Mouse (Mus musculus): ENCODE measurements around the gene Srarp.
A peak's percentile ranks its signal among the peaks of the same experiment; 100 is the strongest.

Srarp gene

DNA sequence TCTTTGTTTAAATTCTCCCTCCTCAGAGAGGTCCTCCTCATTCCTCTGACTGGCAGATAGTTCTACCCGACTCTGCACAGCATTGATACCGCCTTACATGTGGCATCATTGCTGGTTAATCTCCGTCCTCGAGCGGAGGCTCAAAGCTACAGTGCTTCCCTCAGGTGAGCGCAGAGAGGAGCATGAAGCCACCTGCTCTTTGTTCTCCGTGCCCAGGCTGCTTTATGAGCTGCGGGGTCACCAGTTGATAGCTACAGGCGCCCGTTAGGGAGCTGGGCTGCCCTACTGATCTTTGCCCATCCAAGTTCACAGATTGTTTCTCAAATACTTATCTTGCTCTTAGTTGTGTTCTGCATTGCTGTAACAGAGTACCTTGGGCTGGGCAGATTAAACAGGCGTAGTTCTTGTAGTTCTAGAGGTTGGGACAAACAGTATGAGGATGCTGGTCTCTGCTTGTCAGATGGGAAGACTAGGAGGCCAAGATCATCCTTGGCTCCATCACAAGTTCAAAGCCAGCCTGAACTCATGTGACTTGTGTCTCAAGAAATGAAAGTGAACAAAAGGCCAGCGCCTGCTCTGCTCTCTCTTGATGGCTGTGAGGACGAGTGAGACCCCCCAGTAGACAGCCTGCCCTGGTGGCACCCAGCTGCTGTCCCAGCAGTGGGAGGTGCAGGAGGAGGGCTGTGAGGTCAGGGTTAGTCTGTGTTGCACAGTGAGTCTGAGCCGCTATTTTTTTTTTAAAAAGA lies 20.5 kb upstream of the Srarp start:
- no peak for DNase-seq (ENCODE audit: low read depth, low spot score)

DNA sequence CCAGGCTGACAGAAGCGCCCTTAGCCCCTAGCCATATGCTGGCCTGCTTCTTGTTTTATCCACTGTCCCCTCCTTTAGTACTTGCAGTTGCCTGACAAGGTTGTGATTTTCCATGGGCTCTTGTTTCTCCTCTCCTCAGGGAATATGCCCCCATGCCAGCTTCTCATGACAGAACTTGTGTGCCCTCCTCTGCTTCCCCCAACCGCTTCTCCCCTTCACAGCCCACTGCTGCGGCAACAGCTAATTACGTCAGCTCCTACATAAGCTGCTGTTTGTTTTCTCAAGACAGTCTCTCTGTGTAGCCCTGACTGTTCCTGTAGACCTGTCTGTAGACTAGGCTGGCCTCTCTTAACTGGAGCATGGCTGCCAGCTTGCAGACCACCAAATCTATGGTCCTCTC lies 19.6 kb upstream of the Srarp start:
- DNase-seq (ENCODE audit: low read depth, low spot score) = no peak

DNA sequence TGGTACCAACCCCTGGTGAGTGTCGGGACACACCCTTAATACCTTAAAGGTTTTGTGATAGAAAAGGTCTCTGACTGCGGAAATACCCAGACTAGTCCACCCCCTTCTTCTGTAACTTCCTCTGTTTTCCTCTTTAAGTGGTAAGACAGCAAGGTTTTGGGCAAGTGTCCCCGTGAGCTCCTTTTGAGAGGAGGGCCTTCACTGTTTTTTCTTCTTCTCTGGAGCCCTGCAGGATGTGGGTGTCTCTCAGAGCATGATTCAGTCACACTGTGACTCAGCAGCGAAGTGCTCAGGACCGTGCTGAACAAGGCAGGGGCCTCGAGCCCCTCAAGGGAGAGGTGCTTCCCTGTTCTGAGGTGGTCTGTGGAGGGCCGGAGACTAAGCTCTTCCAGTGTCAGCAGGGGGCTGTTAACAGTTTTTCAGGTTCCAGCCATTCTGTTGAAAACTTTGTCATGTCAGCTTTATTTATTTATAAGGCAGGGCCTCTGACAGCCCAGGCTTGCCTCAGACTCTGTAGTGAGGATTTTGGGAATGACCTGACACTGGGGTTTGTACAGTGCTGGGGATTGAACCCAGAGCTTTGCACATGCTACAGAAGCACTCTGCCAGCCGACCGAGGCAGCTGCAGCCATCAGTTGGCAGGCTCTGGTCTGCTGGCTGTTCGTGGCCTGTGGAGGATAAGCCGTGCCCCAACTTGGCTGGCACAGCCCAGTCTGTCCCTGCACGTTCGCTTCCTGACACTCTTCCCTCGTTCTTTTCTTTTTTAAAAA lies 18.9 kb upstream of the Srarp start:
- DNase-seq (ENCODE audit: low read depth, low spot score) = peak; percentile 78

DNA sequence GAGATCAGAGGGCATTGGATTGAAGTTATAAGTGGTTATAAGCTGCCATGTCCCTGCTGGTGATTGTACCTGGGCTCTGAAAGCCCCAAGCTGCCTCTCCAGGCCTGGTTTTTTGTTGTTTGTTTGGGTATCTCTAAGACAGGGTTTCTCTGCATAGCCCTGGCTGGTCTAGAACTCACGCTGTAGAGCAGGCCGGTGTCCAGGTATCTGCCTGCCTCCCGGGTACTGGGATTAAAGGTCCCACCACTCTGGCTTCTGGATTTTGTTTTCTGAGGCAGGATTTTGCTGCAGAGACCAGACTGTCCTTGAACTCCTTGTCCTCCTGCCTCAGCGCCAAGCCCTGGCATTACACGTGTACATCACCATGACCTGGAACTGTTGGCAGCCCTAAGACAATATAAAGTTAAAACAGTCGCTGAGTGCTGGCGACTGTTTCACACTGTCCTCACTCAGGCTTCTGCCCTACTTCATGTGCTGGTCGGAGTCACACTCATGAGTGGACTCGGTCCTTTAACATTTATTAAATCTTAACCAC lies 16.1 kb upstream of the Srarp start:
- no peak for DNase-seq (ENCODE audit: low read depth, low spot score)

DNA sequence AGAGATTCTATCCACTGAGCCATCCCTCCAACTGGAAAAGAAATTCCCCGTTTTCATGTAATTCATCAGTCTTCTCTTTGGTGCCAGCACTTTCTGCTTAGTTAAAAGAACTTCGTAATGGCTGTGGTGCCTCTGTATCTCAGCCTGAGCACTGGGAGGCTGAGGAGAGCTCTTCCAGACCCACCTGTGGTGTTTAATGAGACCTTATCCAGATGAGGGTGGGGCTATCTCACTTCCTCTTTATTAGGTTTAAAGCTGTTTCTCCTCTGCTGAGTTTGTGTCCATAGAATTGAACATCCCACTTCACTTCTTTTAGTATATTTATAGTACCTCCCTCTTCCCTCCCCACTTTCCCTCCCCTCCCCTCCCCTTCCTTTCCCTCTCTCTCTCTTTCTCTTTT lies 15.3 kb upstream of the Srarp start:
- no peak for DNase-seq (ENCODE audit: low read depth, low spot score)

DNA sequence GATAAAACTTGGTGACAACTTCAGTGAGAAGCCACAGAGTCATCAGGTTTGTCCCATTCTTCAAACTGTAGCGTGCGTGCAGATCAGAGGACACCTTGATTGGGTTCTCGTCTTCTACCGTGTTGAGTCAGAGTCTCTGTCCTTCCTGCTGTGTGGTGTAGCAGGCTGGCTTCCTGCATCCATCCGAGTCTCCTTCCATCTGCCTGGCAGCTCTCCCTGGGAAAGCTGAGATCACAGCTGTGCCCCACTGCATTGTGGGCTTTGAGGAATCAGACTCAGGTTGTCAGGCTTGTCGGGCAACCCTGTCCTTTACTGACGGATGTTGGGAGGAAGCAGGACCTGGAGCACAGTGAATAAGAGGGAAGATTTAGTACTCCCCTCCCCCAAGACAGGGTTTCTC lies 10.3 kb upstream of the Srarp start:
- no peak for DNase-seq (ENCODE audit: low read depth, low spot score)

DNA sequence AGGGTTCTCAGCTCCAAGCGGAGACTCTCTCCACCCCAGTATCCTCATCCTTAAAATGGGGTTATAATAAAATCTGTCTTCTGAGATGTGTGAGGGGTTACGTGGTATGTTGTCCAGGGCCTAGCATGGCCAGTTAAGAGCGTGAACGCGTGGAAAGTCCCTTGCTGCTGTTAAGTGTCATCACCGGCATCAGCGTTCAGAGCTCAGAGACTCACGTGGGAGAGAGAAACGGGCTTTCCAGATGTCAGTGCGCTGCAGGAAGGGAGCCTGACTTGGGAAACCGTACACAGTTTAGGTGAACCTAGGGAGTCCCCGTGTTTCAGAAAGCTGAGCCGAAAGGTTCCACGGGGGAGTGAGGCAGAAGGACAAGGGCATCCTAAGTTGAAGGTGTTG lies 9.4 kb upstream of the Srarp start:
- peak; percentile 59 for DNase-seq (ENCODE audit: low read depth, low spot score)

DNA sequence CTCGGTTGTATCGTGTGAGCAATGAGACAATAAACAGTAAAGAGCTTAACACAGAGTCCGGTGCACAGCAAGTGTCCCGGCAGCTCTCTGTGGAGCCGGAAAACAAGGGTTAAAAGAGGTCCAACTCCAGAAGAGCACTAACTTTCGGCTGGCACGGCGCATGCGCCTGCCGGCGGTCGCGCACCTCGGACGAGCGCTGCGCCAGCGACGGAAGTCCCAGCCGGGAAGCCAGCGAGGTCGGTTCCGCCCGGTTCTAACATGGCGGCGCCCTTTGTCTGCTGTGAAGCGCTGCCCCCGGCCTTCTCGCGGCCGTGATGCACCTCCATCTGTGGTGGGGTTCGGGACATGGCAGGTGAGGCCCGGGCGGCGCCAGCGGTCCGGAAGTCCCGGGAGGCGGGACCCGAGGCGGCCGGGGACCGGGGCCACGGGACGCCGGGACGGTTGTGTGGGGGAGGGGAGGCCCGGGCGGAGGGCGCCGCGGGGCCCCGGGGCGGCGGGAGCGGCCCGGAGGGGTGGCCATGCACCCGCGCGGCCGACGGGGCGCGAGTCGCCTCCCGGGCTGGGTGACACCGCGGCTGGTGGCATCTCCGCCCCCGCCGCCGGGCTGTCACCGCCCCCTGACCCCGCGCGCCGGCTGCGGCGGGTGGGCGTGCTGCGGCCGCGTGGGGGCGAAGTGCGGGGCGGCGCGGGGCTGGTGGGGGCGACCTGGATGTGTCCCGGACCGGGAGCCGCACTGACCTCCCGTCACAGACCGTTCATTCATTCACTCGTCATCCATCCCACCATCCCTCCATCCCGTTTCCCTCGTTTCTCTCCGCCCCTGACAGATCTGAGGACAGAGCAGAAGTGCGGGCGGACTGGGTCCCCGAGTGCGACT lies 8.8 kb upstream of the Srarp start, which contains the start of gene Zbtb17:
TSS of gene Zbtb17 (plus strand) at position 204 of the 877 bp plus-strand sequence.
- DNase-seq (ENCODE audit: low read depth, low spot score) = peak; percentile 95

DNA sequence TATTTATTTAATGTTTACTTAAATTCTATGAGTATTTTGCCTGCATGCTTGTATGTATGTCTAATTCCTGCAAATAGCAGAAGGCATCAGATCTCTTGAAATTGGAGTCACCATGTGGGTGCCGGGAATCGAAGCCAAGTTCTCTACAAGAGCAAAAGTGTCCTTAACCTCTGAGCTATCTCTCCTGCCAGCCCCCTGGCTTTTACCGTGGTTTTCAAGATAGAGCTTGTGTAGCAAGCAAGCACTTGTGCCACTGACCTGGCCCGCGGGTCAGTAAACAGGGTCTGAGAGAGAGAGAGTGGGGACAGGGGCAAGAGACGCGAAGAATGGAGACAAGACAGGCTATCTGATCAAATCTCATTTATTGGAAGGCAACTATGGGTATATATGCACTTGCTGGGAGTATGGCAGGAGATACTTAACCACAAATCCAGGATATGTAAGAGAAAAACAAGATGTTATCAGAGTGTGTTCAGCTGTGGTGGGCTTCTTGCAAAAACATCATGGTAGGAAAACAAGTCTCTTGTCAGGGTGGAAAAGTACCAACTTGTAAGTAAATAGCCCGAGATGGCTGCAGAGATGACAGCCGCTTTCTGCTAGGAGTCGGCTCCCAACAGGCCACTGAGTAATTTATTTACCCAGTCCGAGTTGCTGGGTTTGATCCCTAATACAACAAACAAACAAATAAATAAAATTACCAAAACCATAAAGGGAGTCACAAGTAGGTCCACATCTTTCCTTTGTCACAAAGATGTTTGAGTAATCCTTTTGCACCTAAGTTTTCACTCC lies 7.9 kb upstream of the Srarp start:
- DNase-seq (ENCODE audit: low read depth, low spot score) = no peak

DNA sequence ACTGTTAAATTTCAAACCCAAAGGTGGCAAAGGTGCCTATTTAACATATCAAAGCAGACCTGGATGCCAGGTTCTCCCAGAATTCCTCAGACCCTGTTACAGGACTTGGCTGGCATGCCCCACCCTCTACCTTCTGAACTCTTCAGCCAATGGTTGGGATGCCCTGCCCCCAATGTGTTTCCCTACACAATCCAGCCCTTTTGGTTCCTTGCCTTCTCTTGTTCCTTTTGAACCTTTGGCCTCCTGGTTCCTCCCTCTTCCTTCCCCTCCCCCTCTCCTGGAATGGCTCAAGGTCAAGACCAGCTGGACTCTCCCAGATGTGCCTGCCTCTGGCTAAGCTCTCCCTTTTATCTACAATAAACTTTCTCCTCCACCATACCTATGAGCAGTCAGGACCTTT lies 5.0 kb upstream of the Srarp start:
- no peak for DNase-seq (ENCODE audit: low read depth, low spot score)

DNA sequence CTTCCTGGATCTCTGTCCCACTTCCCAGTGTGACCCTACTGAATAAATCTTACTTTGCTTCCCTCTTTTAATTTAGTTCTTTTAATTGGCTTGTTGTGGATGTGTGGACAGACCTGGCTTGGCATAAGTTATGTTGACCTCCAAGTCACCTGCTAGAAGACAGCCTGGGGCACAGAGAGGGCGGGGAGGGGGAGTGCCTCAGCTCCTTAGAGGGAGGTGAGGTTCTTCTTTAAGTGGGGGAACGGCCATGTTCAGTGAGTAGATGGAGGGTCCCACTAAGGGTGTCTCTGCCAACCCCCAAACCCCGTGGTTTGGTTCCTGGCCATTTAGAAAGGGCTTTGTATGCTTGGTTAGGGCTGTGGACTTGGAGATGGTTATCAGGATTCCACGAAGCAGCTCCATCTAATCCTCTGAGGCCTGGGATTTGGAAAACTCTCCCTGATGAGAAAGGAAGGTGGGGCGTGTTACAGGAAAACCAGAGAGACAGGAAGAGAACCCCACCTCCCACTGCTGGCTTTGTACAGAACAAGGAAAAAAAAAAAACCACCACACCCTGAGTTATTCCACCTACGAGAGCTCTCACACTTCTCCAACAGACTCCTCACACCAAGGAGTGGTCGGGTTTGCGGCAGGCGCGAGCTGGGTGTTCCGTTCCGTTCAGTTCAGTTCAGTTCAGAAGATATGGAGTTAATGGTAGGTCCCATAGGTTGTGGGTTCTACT lies 3.3 kb upstream of the Srarp start:
- DNase-seq (ENCODE audit: low read depth, low spot score) = no peak

DNA sequence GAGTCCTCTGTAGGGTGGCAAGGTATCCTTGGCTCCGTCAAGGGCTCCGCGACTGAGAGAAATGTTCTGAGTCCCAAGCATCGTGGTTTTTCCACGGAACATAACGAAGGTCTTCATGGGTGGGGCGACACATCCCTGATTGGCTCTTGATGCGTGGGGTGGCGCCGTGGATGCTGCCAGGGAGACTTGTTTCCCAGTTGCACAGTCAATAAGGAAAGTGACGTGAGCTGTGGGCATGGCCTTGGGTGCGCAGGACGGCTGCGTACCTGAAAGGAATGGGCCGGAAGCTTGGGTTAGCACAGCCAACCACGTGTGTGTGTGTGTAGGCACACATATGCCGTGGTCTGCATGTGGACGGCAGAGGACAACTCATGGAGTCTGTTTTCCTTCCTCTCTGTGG lies 2.7 kb downstream of the Srarp start:
- DNase-seq (ENCODE audit: low read depth, low spot score) = no peak

DNA sequence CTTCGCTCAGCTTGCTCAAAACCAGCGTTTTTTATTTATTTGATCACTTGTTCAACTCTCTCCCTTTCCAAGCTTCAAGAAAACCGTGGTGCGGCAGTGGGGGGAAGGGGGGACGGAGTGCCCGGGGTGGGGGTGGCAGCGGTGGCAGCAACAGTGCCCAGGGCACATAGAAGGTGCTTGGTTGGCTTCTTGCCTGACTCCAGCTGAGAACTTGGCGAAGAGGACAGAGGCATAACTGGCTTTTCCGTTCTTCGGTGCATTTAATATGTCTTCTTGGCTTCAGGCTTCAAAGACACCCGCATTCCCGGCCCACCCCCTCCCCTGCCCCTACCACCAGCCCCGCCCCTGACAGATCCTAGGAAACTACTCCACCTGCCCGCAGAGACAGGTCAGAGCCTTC lies 3.2 kb downstream of the Srarp start:
- DNase-seq (ENCODE audit: low read depth, low spot score) = no peak

DNA sequence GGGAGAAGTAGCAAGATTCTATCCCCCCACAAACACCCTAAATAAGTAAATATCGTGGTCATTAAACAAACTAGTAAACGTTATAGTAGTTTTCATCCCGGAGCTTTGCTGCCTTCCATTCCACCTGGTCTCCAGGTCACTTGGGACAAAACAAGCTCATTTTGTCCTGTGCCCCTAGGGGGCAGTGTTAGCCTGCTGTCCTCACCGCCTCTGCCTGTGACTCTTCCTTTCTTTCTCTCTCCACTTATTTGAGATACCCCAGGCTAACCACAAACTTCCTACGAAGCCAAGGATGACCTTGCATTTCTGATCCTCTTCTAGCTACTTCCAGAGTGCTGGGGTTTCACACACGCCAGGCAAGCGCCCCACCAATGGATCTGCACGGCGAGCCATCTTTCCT lies 4.9 kb downstream of the Srarp start:
- DNase-seq (ENCODE audit: low read depth, low spot score) = peak; percentile 85

DNA sequence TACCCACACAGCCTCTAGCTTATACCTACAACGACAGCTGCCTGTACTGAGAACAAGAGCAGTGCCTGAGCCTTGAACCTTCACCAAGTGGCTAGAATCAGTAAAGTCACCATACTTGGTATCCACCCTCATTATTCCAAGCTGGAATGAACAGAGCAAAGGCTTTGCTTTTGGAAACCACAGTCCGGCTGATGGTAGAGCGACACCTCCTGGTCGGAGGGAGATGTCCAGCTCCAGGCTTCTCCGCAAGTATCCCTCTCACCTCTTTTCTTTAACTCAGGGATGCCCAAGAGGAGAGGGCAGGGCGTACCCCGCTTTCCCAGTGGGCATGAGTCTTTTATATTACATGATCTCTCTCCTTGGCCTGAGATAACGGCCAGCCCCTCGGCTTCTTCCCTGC lies 6.1 kb downstream of the Srarp start:
- DNase-seq (ENCODE audit: low read depth, low spot score) = peak; percentile 26

DNA sequence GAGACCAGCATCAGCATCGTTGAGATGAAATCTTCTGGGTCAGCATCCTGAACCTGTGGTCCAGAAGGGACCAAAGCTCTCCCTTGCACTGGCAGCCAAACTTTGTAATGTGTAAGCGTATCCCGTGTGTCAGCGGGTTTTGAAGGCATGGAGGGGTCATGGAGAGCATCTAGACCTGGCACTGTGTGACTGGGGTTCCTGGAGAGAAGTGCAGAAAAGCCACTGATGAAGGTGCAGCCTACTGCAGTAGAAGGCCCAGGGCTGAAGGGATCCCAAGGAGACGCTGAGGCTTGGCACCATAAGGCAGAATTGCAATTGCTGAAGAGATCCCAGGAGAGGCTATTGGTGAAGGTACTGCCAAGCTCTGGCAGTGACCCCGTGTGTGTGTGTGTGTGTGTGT lies 6.5 kb downstream of the Srarp start:
- no peak for DNase-seq (ENCODE audit: low read depth, low spot score)

DNA sequence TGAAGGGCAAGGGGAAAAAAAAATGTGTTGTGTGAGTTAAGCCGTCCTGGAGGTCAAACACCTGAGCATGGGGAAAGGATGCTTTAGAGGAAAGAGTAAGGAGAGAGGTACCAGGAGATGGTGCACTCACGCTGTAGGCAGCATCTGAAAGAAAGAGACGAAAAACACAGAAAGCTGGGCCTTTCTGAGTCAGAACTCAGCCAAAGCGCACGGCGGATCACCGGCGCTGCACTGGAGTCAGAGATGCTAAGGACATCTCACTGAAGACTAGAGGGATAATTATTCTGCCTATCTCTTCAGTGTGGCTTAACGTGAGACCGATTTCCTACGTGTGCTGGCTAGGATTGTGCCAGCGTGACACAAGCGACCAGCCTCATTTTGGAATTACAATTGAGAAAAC lies 8.0 kb downstream of the Srarp start:
- DNase-seq (ENCODE audit: low read depth, low spot score) = no peak

DNA sequence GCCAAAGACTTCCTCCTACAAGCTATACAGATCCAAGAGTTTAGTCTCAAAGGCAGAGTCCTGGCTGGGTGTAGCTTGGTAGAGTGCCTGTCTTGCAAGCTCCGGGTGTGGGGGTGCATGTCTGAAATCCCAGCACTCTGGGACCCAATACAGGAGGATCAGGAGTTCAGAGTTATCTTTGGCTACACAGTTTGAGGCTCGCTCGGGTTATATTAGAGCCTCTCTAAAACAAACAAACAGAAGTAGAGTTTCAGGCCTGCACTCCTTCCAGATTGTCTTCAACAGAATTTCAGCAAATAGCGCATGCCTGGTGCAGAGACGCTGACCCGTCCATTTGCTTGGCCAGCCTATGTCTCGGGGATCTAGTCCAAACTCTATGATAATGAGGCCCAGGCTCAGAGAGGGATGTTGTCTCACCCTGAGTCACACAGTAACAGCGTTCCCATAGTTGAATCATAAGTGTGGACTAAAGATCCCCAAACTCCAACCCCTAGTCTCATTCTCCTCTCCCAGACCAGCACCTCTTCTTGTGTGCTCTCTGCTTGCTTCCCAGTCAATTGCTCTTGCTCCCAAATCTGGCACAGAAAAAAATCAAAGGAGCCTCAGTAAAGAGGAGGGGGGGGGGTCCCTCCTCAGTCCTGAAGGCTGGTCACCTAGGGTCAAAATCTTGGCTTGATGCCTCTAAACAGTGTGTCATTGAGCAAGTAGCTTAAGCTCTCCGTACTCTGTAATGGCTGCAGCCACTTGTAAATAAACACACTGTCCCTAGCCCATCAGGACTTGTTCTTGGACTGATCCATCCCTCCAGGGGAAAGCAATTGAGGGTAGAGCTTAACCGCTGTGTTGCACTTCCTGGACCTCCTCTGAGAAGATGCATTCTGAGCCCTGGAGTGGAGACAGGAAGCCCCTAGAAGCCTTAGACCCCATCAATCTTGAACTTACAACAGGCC lies 8.8 kb downstream of the Srarp start:
- DNase-seq (ENCODE audit: low read depth, low spot score) = no peak
